Mouse (Mus musculus) embryonic fibroblast, embryonic 13.5 days (primary cell): Measurements from ENCODE around the gene Cst3.

ENCODE experiments used
- CTCF ChIP-seq: IDR thresholded peaks from 2 replicates; pipeline ENCODE4 v1.5.1; 2011; ENCODE audit warnings: mild to moderate bottlenecking, control low read depth, low read length, moderate library complexity, borderline replicate concordance; ENCODE audit not compliant: insufficient read depth
- POLR2A ChIP-seq: IDR thresholded peaks from 2 replicates; pipeline ENCODE4 v1.6.1; 2011; ENCODE audit warnings: low read depth, mild to moderate bottlenecking, control low read depth, low read length, moderate library complexity

DNA sequence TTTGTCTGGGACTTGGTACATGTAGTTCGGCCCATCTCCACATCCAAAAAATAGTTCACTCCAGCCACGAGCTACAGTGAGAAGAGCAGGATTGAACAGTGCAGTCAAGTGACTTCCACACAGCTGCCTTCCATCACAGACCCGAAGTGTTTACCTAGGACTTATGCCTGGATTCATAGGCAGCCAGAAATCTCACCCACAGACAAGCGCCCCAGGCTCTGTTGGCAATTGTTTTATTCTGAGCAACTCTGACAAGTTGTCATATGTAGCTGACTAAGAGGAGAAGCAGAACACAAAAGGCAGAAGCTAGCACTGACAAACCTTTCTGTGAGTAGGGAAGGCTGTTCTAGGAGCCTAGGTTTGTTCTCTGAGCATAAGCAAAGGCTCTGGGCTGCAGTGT is 2.6 kb downstream of the Cst3 start:
- TF ChIP-seq POLR2A (no peak), CTCF (no peak)
